ENCODE assay signal across 11 mouse cellular contexts in the genomic region with DNA sequence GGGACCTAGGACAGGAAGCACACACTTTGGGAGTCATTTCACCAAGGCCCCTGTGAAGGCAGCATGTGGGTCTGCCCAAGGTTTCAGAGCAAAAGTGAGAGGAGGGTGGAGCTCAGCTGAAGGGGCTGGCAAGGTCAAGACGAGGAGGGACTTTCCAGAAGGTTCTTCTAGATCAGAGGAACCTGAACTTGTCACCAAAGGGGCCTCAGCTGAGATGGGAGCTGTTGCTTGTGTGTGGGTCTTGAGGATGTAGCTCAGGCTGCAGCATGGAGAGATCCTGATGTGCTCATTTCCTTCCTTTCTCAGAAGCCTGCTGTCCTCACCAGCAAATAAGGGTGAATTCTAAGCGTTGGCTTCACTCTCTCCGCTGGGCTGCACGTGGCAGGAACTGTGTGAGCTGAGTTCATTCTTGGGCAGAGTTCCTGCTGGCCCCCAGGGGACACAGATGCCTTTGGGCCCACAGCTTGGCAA. TPM values are rescaled to one million over a fixed set of nuclear protein-coding genes. Genes with fewer than 3 reads are reported as not detected.
DNase-seq lines count a peak whose midpoint lies in the region; ATAC-seq and TF ChIP-seq lines count a peak whose summit lies in the region.
"Had no signal": no experiment of that assay in that cellular context is flagged by ENCODE, and none has a peak within 500 bp of the region (broad histone marks: within the 10 kb centered on the region; RNA-seq: fewer than 3 reads in every experiment).

No protein-coding gene starts in this region.

- dilution Hi-C loops in CH12.LX (cut with MboI; ENCODE audit: extremely low pct_ligation_motif_present, extremely low pct_unique_long_range_greater_than_20kb, low sequenced_read_pairs) = no loop called here

- H3K9me3 ChIP-seq in kidney, embryonic 15.5 days (replicated peaks) = no peaks in the 10 kb centered on the region
- peaks cover 7% of the 10 kb centered on the region for H3K9me3 ChIP-seq in CH12.LX (replicated peaks; ENCODE audit: low read length)

- H3K4me2 ChIP-seq in kidney, embryonic 15.5 days = no peak overlapping the region
- peak overlapping the region; percentile 27; the same call in 1 of the 2 replicates for H3K4me2 ChIP-seq in CH12.LX (ENCODE audit: insufficient read depth, low read depth, poor library complexity, severe bottlenecking)

- no peak for TF ChIP-seq CTCF in CH12.LX (conservative IDR thresholded peaks at IDR 0.05 in 1 of 2, IDR thresholded peaks at IDR 0.05 in 1 of 2; ENCODE audit: low read depth in 2 of 2, low read length in 2 of 2)

- in situ Hi-C loops in CH12.LX (cut with MboI; ENCODE audit: low pct_ligation_motif_present, low pct_unique_long_range_greater_than_20kb, low sequenced_read_pairs) = no loop called here

- H3K36me3 ChIP-seq in kidney, embryonic 15.5 days = no peaks in the 10 kb centered on the region
- peaks cover 2 to 4% of the 10 kb centered on the region in 2 experiments for H3K36me3 ChIP-seq in CH12.LX (replicated peaks in 1 of 2; ENCODE audit: control insufficient read depth in 1 of 2, insufficient read depth in 1 of 2, low read length in 1 of 2)

- H3K79me2 ChIP-seq in CH12.LX (replicated peaks; ENCODE audit: control insufficient read depth, extremely low read depth, insufficient read depth, poor library complexity, severe bottlenecking) = no peaks in the 10 kb centered on the region

- no peak overlapping the region for H3K4me3 ChIP-seq in kidney, embryonic 15.5 days (replicated peaks)
- H3K4me3 ChIP-seq in CH12.LX (replicated peaks in 1 of 3; ENCODE audit: low read depth in 2 of 3, low read length in 2 of 3, poor library complexity in 1 of 3) = no peak overlapping the region

- TF ChIP-seq RAD21 in CH12.LX (IDR thresholded peaks at IDR 0.05; ENCODE audit: low read depth, low read length) = no peak

- no peaks in the 10 kb centered on the region for H3K27me3 ChIP-seq in kidney, embryonic 15.5 days
- H3K27me3 ChIP-seq in CH12.LX (replicated peaks) = no peaks in the 10 kb centered on the region

- TF ChIP-seq POLR2A in CH12.LX (IDR thresholded peaks at IDR 0.05; ENCODE audit: low read depth, low read length) = peak; percentile 71

- H3K27ac ChIP-seq in kidney, embryonic 15.5 days = peak overlapping the region; percentile 11; the same call in 1 of the 2 replicates
- H3K27ac ChIP-seq in CH12.LX (ENCODE audit: insufficient read depth, low read depth) = peak overlapping the region; percentile 23; the same call in 1 of the 2 replicates

- no peak for ATAC-seq in kidney, embryonic 15.5 days (replicated peaks; ENCODE audit: low FRiP score)
- ATAC-seq: hindbrain, embryonic 16.5 days had no signal

- peaks cover 29% of the 10 kb centered on the region for H3K4me1 ChIP-seq in kidney, embryonic 15.5 days
- peaks cover 10 to 40% of the 10 kb centered on the region in 2 experiments for H3K4me1 ChIP-seq in CH12.LX (ENCODE audit: control insufficient read depth in 1 of 2, insufficient read depth in 2 of 2)

- DNase-seq in kidney, postnatal 4 days = no peak
- DNase-seq in CH12.LX (ENCODE audit: extremely low read depth) = peak; percentile 67
- DNase-seq in adrenal gland, postnatal 25 days = peak; percentile 50
- DNase-seq in lung, postnatal 4 days = peak; percentile 33 to 46
- DNase-seq in left cerebral cortex, adult 9 months (ENCODE audit: low spot score in 2 of 2) = no peak
- DNase-seq in left cerebral cortex, adult 18-20 months (ENCODE audit: low spot score in 2 of 2) = no peak
- DNase-seq: midbrain, embryonic 14.5 days; thymus, postnatal 25 days had no signal

- TF ChIP-seq EP300 in CH12.LX (IDR thresholded peaks at IDR 0.05; ENCODE audit: low read length) = peak; percentile 36; the same call in 1 of the 2 replicates

- no peak overlapping the region for H3K9ac ChIP-seq in kidney, embryonic 15.5 days
- no peak overlapping the region for H3K9ac ChIP-seq in CH12.LX (ENCODE audit: insufficient read depth, low read depth)

- WGBS in kidney, embryonic 15.5 days = 39% methylated on average over 4 of the region's 4 CpGs

TF ChIP-seq in CH12.LX, 34 proteins besides CTCF, POLR2A, EP300 and RAD21:
- TF ChIP-seq ELF1 (IDR thresholded peaks at IDR 0.05; ENCODE audit: low read depth, low read length) = 0 out of 2 replicates have a peak, but pooled peaks have one; percentile 4
- peak; percentile 87 for TF ChIP-seq BHLHE40 (IDR thresholded peaks at IDR 0.05; ENCODE audit: low read depth, low read length)
- TF ChIP-seq NELFE (IDR thresholded peaks at IDR 0.05; ENCODE audit: low read depth, low read length) = peak; percentile 63
- peak; percentile 84 for TF ChIP-seq MYC (IDR thresholded peaks at IDR 0.05; ENCODE audit: low read depth, low read length)
- TF ChIP-seq IRF4 (IDR thresholded peaks at IDR 0.05; ENCODE audit: low read depth, low read length) = peak; percentile 16; the same call in 1 of the 2 replicates
- no peak for TF ChIP-seq MAFK (IDR thresholded peaks at IDR 0.05; ENCODE audit: insufficient replicate concordance, low read length)
- TF ChIP-seq JUN (IDR thresholded peaks at IDR 0.05; ENCODE audit: insufficient read depth, low read depth, low read length) = no peak
- 0 out of 2 replicates have a peak, but pooled peaks have one; percentile 6 for TF ChIP-seq TCF12 (IDR thresholded peaks at IDR 0.05; ENCODE audit: low read depth, low read length)
- TF ChIP-seq MAX (IDR thresholded peaks at IDR 0.05; ENCODE audit: low read length) = peak; percentile 87
- TF ChIP-seq ETS1 (conservative IDR thresholded peaks at IDR 0.05; ENCODE audit: low read depth, low read length) = peak; percentile 42; the same call in 1 of the 2 replicates
- TF ChIP-seq JUND (conservative IDR thresholded peaks at IDR 0.05; ENCODE audit: low read depth, low read length) = no peak
- TF ChIP-seq TBP (conservative IDR thresholded peaks at IDR 0.05; ENCODE audit: low read depth, low read length) = peak; percentile 70; the same call in 1 of the 2 replicates
- no peak for TF ChIP-seq E2F4 (IDR thresholded peaks at IDR 0.05; ENCODE audit: insufficient replicate concordance, low read depth, low read length)
- no peak for TF ChIP-seq MEF2A (IDR thresholded peaks at IDR 0.05; ENCODE audit: borderline replicate concordance, low read depth, low read length)
- TF ChIP-seq MXI1 (IDR thresholded peaks at IDR 0.05; ENCODE audit: low read depth, low read length) = peak; percentile 82
TF ChIP-seq in CH12.LX: peak in this region for 10.

RNA-seq across cellular contexts. Expression of gene Spocd1, which starts 19.8 kb away (rescaled TPM):
- polyA plus RNA-seq in kidney, embryonic 15.5 days (2015; fragmentation: Nextera tagmentation; extraction: Ambion mirVana) = not detected in 2 replicates
- total RNA-seq in CH12.LX (2012; rRNA removed) = 0.04 TPM in 2 replicates
- 0.07 TPM in 1 of 2 replicates, not detected in the other for total RNA-seq in CH12.LX (2014; rRNA removed)
- polyA plus RNA-seq in CH12.LX (2012; ENCODE audit: insufficient read length, low read depth) = 0.08 TPM in 1 of 2 replicates, not detected in the other
- 0.86 and 3.4 TPM in 2 replicates for total RNA-seq in adrenal gland, postnatal 25 days (2021)
- under 1 TPM; 0.49 to 0.59 TPM for total RNA-seq in left cerebral cortex, adult 18-20 months (2021)
- total RNA-seq: gastrocnemius, adult 18-20 months had no signal
- polyA plus RNA-seq: hindbrain, embryonic 16.5 days; midbrain, embryonic 14.5 days had no signal

Comparison
In these comparisons a context has a peak if more than half of its experiments do, and no peak if none do; other contexts are left out.
1. DNase-seq: peak in CH12.LX (single experiment), adrenal gland, postnatal 25 days (single experiment) and lung, postnatal 4 days (2 of 2); none in kidney, postnatal 4 days (0 of 2), left cerebral cortex, adult 9 months (0 of 2) and left cerebral cortex, adult 18-20 months (0 of 2).